Mouse (Mus musculus): ENCODE measurements at regions not wholly inside any gene's neighbourhood (a gene's known extent, or its start where the extent isn't known, plus 50 kb on each side); places are given as distances from the start of the nearest gene placed in this dataset.
A peak's percentile ranks its signal among the peaks of the same experiment; 100 is the strongest.

GRCm38 (mm10) chr12:59589354-59589753, 369.8 kb upstream of the Fbxo33 start:
- DNase-seq, result no peak

DNA sequence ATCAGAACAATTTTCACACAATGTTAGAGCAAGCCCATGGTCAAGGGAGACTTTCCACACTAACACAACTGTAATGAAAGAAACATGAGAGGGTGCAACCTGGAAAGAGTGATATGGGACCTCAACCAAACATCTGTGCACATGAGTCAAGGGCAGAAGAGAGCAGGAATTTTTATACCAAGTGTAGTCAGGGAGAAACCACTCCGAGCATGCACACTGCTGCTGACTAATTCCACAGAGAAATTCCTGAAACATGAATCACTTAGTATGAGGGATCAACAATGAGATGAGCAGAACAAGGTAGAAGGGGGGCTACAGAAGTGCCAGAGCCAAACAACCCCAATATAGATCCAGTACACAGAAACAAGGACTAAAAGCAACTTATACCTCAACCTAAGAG, 363.1 kb upstream of the Fbxo33 start:
- DNase-seq, result no peak

- DNase-seq, result no peak
Measured at GRCm38 (mm10) chr12:59579694-59580093, 360.2 kb upstream of the Fbxo33 start.

GRCm38 (mm10) chr12:59563960-59564359, 344.4 kb upstream of the Fbxo33 start:
- no peak for DNase-seq

DNA sequence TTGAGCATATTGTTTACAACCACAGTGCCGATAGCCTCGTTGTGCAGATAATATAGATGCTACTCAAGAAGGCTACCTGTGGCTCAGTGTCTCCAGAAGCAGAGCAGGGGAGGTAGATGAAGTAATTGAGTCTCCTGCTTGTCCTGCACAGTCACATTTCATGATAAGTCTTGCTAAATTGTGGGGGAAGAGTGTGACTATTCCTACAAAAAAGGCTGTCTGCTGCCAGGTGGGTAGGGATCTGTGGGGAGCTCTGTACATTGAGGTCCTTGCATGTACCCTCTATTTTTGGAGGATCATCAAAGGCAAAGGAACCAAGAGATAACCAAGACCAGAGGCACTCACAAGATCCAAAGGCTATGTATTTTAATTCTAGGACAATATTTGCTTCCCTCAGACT, 320.3 kb upstream of the Fbxo33 start:
- no peak for DNase-seq

GRCm38 (mm10) chr12:59530521-59530920, 311.0 kb upstream of the Fbxo33 start:
- DNase-seq, result no peak

- no peak for DNase-seq
Measured at GRCm38 (mm10) chr12:59523368-59523767, 303.8 kb upstream of the Fbxo33 start.

GRCm38 (mm10) chr12:59521946-59522345, 302.4 kb upstream of the Fbxo33 start:
- DNase-seq, result no peak

DNA sequence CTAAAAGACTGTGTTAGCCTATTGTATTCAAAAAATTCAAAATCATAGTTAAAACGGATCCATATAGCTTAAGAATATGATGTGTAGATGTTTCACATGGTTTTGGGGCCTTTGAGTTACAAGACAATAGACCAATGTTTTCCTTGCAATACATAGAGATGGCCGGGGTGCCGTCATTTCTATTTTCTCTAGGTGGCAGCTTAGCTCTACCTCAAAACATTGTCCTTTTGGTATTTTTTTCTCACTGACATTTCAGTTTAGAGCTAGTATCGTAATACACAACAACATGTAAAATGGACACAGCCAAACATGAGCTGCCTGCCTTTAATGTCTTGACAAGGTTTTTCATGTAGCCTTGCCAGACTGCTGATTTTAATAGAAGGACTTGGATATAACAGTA, 290.3 kb upstream of the Fbxo33 start:
- no peak for DNase-seq

DNA sequence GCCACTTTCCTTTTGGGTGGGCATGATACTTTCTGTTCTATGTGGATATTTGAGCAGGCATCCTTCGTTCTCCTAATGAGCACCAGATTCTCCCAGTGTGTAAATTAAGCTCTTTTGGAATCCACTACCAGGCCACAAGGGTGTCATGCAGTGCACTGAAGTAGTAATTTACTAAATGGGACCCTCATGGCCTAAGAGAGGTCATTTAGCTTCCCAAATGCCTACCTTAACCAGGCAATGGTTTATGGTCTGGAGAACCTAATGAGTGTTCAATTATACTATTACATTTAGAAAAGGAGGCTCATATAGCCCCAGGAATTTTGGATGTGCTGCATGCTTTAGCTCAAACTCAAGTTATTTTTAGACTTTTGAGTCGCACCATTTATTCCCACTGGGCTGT, 289.6 kb upstream of the Fbxo33 start:
- no peak for DNase-seq

DNA sequence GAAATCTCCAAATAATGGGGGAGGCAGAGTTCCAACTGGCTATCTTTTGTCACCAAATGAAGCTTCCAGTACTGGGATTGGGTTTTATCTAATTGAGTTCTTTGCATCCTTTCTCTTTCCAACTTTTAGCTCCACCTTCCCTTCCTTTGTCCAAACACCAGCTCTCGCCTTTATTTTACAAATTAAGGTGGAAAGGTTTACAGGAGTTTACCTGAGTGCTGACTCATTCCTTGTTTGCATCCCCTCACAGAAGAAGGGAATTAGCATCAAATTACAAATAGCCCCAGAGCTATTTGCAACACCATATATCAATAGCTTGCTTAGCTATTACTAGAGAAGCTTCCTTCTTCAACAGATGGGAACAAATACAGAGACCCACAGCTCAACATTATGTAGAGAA, 287.9 kb upstream of the Fbxo33 start:
- DNase-seq, result no peak

DNA sequence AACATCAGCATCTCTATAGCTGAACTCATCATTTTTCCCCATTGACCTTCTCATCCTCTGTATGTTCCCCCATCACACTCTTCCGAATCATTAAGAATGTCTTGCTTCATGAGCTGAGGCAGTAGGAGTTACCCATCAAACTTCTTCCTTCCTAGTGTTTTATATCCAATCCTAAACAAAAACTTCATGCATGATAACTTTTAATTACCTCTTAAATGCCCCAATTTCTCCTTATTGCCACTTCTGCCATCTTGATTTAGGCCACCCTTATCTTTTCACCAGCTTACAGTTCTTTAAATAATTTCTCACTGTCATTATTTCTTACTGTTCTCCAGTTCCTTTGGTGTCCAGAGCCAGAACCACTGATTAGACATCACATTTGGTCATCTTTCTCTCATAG, 277.9 kb upstream of the Fbxo33 start:
- DNase-seq, result no peak

DNA sequence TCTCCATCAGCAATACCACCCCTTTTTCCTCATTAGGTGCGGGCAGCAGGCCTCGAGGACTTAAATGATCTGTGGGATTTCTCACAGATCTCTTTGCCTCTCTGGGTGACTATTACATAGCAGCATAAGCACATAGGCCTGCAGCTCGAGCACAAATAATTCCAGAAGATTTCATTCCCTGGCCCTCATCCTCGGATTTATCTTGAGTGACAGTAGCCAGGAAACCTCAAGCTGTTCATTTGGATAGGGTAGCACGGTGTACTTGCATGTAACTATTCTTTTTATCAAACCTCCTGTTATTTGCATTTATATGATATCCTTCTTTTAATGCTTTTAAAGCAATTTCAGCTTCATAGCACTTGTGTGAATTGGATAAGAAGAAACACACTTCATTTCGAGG, 268.5 kb upstream of the Fbxo33 start:
- no peak for DNase-seq

GRCm38 (mm10) chr12:59487507-59487906, 268.0 kb upstream of the Fbxo33 start:
- DNase-seq, result no peak

GRCm38 (mm10) chr12:59460997-59461961, 241.8 kb upstream of the Fbxo33 start:
- no peak for DNase-seq

DNA sequence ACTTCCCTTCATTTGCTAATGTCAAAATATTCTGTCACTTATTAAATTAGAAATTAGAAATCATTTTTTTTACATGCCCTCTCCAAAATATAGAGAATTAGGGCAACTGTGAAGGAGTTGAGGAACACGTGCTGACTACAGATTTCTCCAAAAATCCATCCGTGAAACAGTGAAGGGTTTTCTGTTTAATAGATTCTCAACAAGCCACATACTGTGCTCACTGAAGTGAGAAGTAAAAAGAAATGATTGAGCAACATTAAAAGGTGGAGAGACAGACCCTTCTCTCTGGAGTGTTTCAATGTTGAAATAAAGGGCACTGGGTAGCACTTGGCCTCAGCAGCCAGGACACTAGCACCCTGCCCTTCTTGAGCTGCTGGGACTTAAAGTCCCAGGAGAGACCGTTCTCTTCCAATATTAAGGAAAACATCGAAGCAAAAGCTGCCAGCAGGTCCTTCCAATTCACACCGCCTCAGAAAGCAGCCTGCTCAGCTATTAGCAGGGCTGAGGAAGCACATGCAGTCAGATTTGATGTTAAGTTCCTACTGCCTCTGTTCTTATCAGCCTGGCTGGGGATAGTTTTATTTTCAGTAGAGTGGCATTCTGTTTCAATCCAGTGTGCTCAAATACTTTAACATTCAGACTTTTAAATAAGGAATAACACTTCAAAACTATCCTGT, 236.8 kb upstream of the Fbxo33 start:
- no peak for DNase-seq

GRCm38 (mm10) chr12:59415051-59415450, 195.5 kb upstream of the Fbxo33 start:
- DNase-seq, result no peak

GRCm38 (mm10) chr12:59411491-59411890, 192.0 kb upstream of the Fbxo33 start:
- DNase-seq, result no peak

DNA sequence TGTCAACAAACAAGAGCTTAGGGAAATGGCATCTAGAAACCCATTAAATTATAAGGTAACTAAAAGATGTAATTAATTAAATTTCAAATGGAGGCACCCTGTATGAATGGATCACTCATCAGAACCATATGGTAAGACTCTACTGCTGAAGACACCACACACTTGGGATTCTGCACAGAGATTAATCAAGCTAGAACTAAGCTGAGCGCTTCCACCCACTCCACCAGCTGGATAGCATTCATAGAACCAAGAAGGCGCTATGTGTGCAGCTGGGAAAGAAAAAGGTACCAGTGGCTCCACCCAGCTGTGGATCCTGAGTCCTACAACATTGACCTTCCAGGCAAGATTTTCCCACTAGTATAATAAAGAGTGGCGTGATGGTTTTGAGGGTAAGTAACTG, 171.6 kb upstream of the Fbxo33 start:
- DNase-seq, result no peak

GRCm38 (mm10) chr12:59382812-59383211, 163.3 kb upstream of the Fbxo33 start:
- DNase-seq, result peak; percentile 49

- DNase-seq, result no peak
Measured at GRCm38 (mm10) chr12:59341586-59341985, 122.1 kb upstream of the Fbxo33 start.

- no peak for DNase-seq
Measured at GRCm38 (mm10) chr12:59330753-59331152, 111.2 kb upstream of the Fbxo33 start.

DNA sequence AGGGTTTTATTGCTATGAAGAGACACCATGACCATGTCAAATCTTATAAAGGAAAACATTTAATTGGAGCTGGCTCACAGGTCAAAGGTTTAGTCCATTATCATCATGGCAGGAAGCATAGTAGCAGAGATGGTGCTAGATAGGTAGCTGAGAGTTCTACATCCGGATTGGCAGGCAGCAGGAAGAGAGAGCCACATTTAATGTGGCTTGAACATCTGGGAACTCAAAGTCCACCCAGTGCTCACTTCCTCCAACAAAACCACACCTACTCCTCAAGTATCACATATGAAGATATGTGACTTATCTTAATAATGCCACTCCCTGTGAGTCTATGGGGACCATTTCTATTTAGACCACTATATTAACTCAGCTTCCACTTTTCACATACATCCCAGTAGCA, 93.2 kb upstream of the Fbxo33 start:
- DNase-seq, result no peak

DNA sequence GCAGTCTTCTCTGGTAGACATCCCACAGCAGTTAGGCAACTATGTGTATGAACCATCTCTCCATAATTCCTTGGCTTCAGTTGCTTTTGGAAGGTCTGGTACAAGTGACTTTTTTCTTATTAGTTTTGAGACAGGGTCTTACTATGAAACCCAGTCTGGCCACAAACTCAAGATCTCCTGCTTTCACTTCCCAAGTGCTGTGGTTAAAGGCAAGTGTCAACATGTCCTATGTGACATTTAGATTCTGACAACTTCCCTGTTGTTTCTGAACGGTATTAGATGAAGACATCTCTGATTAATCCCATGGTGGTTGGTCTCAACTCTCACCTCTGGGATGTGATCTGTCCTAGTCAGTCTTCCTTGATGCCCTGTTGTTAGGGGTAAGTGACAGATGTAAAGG, 88.4 kb upstream of the Fbxo33 start:
- DNase-seq, result no peak
